Mouse (Mus musculus) ES-E14 (cell line): ENCODE results near the gene Adgrg1. TPM values are rescaled to one million over a fixed set of nuclear protein-coding genes. Genes with fewer than 3 reads are reported as not detected.

ENCODE experiments used
- DNase-seq: peaks from one replicate; pipeline ENCODE4 v3.0.0-alpha.2; 2013; ENCODE audit warnings: low read depth, low spot score
- H3K27ac ChIP-seq: 2 replicates; pipeline ENCODE4 v1.5.1; 2012; ENCODE audit warnings: low read depth, mild to moderate bottlenecking, low read length, moderate library complexity, mixed read lengths; ENCODE audit not compliant: poor library complexity, insufficient read depth, severe bottlenecking
- H3K36me3 ChIP-seq: 2 replicates; pipeline ENCODE4 v1.6.1; 2012; ENCODE audit warnings: mild to moderate bottlenecking, low read length, moderate library complexity, mixed read lengths; ENCODE audit not compliant: control insufficient read depth, poor library complexity, insufficient read depth, severe bottlenecking
- H3K4me1 ChIP-seq, 2 experiments: fragments of 150-350 bp in 1 of 2; sonication (generic) in 1 of 2; 2 replicates each; pipeline ENCODE4 v1.6.1; 2012; ENCODE audit warnings: low read length in 2 of 2, mild to moderate bottlenecking in 1 of 2, mixed read lengths in 1 of 2; ENCODE audit not compliant: control insufficient read depth in 2 of 2, insufficient read depth in 2 of 2, poor library complexity in 1 of 2
- H3K4me3 ChIP-seq, 2 experiments: fragments of 150-350 bp in 1 of 2; sonication (generic) in 1 of 2; 2 replicates each; pipeline ENCODE4 v1.5.1; 2012; ENCODE audit warnings: low read length in 2 of 2, low read depth in 1 of 2, mild to moderate bottlenecking in 1 of 2, mixed read lengths in 1 of 2; ENCODE audit not compliant: insufficient read depth in 1 of 2, poor library complexity in 1 of 2, severe bottlenecking in 1 of 2
- H3K9ac ChIP-seq: 2 replicates; pipeline ENCODE4 v1.6.1; 2012; ENCODE audit warnings: low read depth, mild to moderate bottlenecking, low read length, mixed read lengths; ENCODE audit not compliant: poor library complexity, insufficient read depth, severe bottlenecking
- H3K9me3 ChIP-seq: fragments of 150-350 bp; sonication (generic); 2 replicates; pipeline ENCODE4 v1.6.1; 2012; ENCODE audit warnings: low read depth, mild to moderate bottlenecking, low read length; ENCODE audit not compliant: control insufficient read depth, insufficient read depth
- CHD2 ChIP-seq: IDR thresholded peaks from 2 replicates; pipeline ENCODE4 v1.6.1; 2014; ENCODE audit warnings: mild to moderate bottlenecking, low read depth, low read length, inconsistent platforms
- HCFC1 ChIP-seq: IDR thresholded peaks from 2 replicates; pipeline ENCODE4 v1.6.1; 2012; ENCODE audit warnings: low read length, inconsistent platforms, borderline replicate concordance; ENCODE audit not compliant: insufficient read depth
- MAFK ChIP-seq: IDR thresholded peaks from 2 replicates; pipeline ENCODE4 v1.6.1; 2014; ENCODE audit warnings: mild to moderate bottlenecking, low read depth, low read length, inconsistent platforms; ENCODE audit not compliant: insufficient read depth
- ZC3H11A ChIP-seq: IDR thresholded peaks from 2 replicates; pipeline ENCODE4 v1.6.1; 2012; ENCODE audit warnings: low read depth, mild to moderate bottlenecking, inconsistent platforms, low read length, borderline replicate concordance
- ZNF384 ChIP-seq: IDR thresholded peaks from 2 replicates; pipeline ENCODE4 v1.6.1; 2012; ENCODE audit warnings: low read depth, low read length, inconsistent platforms
- in situ Hi-C, 2 experiments: fragments of 600-800 bp; cut with MboI; formaldehyde crosslinking; loops; one replicate each; pipeline ENCODE4 v1.15.1; 2025; ENCODE audit warnings: low sequenced_read_pairs in 2 of 2, inconsistent platforms in 1 of 2; ENCODE audit not compliant: unreplicated experiment in 2 of 2
- total RNA-seq: library from RNA; depleted of rRNA; stranded (reverse); fragments of 300-350 nt; gene quantifications from 2 replicates; pipeline ENCODE4 v1.2.3, GENCODE M21; 2012

Gene Adgrg1
- total RNA-seq, 1 experiment = 5.4 TPM

GRCm38 (mm10) chr8:94999004-94999403 is 24.5 kb downstream of the Adgrg1 start:
- Histone ChIP-seq H3K4me3 (no peak overlapping the region), H3K4me1 (peaks cover 6 to 25% of the 10 kb centered on the region in 2 experiments), H3K9me3 (no peaks in the 10 kb centered on the region), H3K36me3 (no peaks in the 10 kb centered on the region), H3K9ac (no peak overlapping the region), H3K27ac (no peak overlapping the region)
- no peak for TF ChIP-seq ZNF384
- TF ChIP-seq CHD2 = no peak
- no peak for TF ChIP-seq HCFC1
- no peak for TF ChIP-seq MAFK
- no peak for TF ChIP-seq ZC3H11A
- in situ Hi-C loops = no loop called here
- no peak for DNase-seq

- Histone ChIP-seq H3K9me3 (no peaks in the 10 kb centered on the region), H3K27ac (no peak overlapping the region; the same call in 1 of the 2 replicates), H3K4me1 (peaks cover 6 to 25% of the 10 kb centered on the region in 2 experiments), H3K9ac (no peak overlapping the region; the same call in 1 of the 2 replicates), H3K36me3 (no peaks in the 10 kb centered on the region), H3K4me3 (no peak overlapping the region)
- DNase-seq = no peak
- TF ChIP-seq ZC3H11A (no peak), MAFK (no peak), HCFC1 (no peak), CHD2 (no peak), ZNF384 (no peak)
- in situ Hi-C loops = loop anchor here in 1 of 2 experiments (5.0 kb wide), 1 partner anchor 53 kb away; no protein-coding TSS in a partner anchor
Observed at GRCm38 (mm10) chr8:94999956-95000355, 25.4 kb downstream of the Adgrg1 start.

GRCm38 (mm10) chr8:95000684-95001083 is 26.1 kb downstream of the Adgrg1 start:
- no peak overlapping the region for H3K4me3 ChIP-seq
- TF ChIP-seq ZC3H11A (no peak), CHD2 (no peak), HCFC1 (no peak), ZNF384 (no peak), MAFK (no peak)
- no peaks in the 10 kb centered on the region for H3K36me3 ChIP-seq
- peaks cover 6 to 25% of the 10 kb centered on the region in 2 experiments for H3K4me1 ChIP-seq
- peak; percentile 86 for DNase-seq
- H3K9me3 ChIP-seq = no peaks in the 10 kb centered on the region
- in situ Hi-C loops = loop anchor here in 1 of 2 experiments (5.0 kb wide), 1 partner anchor 53 kb away; no protein-coding TSS in a partner anchor
- H3K27ac ChIP-seq = no peak overlapping the region
- no peak overlapping the region for H3K9ac ChIP-seq

GRCm38 (mm10) chr8:95001165-95001564 is 26.6 kb downstream of the Adgrg1 start:
- no peak overlapping the region for H3K9ac ChIP-seq
- DNase-seq = no peak
- H3K36me3 ChIP-seq = no peaks in the 10 kb centered on the region
- H3K27ac ChIP-seq = no peak overlapping the region
- H3K4me3 ChIP-seq = no peak overlapping the region
- in situ Hi-C loops = loop anchor here in 1 of 2 experiments (5.0 kb wide), 1 partner anchor 54 kb away; no protein-coding TSS in a partner anchor
- TF ChIP-seq MAFK = no peak
- no peaks in the 10 kb centered on the region for H3K9me3 ChIP-seq
- peaks cover 6 to 25% of the 10 kb centered on the region in 2 experiments for H3K4me1 ChIP-seq

GRCm38 (mm10) chr8:95001655-95002054 is 27.1 kb downstream of the Adgrg1 start:
- Histone ChIP-seq H3K9me3 (no peaks in the 10 kb centered on the region), H3K27ac (no peak overlapping the region), H3K4me1 (peaks cover 6 to 25% of the 10 kb centered on the region in 2 experiments), H3K36me3 (no peaks in the 10 kb centered on the region), H3K4me3 (no peak overlapping the region), H3K9ac (no peak overlapping the region)
- peak; percentile 85 for DNase-seq
- TF ChIP-seq HCFC1 (no peak), ZC3H11A (peak; percentile 29; the same call in 1 of the 2 replicates), ZNF384 (peak; percentile 4; the same call in 1 of the 2 replicates), MAFK (no peak), CHD2 (no peak)
- in situ Hi-C loops = loop anchor here in 1 of 2 experiments (5.0 kb wide), 1 partner anchor 54 kb away; no protein-coding TSS in a partner anchor
